ENCODE assay signal across 8 mouse cellular contexts in genomic region chr4:117926545-117927482, GRCm38 (mm10). TPM values are rescaled to one million over a fixed set of nuclear protein-coding genes. Genes with fewer than 3 reads are reported as not detected.
DNase-seq lines count a peak whose midpoint lies in the region; ATAC-seq lines count a peak whose summit lies in the region.

No protein-coding gene starts in this region.

- peak; percentile 66 to 74 for DNase-seq in frontal cortex, postnatal 36 days (ENCODE audit: low spot score in 2 of 2)
- DNase-seq in frontal cortex, postnatal 25 days (ENCODE audit: low spot score in 2 of 2): no peak
- DNase-seq in Muller cell, postnatal 12 days (ENCODE audit: inconsistent ontology term): peak; percentile 40
- no peak for DNase-seq in MN1 (ENCODE audit: low spot score)

- H3K27me3 ChIP-seq in embryonic facial prominence, embryonic 12.5 days: peaks cover 54% of the 10 kb centered on the region
- peaks cover 15% of the 10 kb centered on the region for H3K27me3 ChIP-seq in hindbrain, embryonic 16.5 days (replicated peaks; ENCODE audit: control insufficient read depth, insufficient read depth, low read length)
- H3K27me3 ChIP-seq in liver, embryonic 12.5 days (replicated peaks): peaks cover 98% of the 10 kb centered on the region
- peaks cover 19% of the 10 kb centered on the region for H3K27me3 ChIP-seq in neural tube, embryonic 14.5 days (ENCODE audit: control insufficient read depth, insufficient read depth, low read length)

- ATAC-seq in embryonic facial prominence, embryonic 12.5 days (ENCODE audit: insufficient number of reproducible peaks, insufficient read depth, low FRiP score, low TSS enrichment): peak; percentile 37; the same call in 1 of the 2 replicates
- peak; percentile 78 for ATAC-seq in hindbrain, embryonic 16.5 days
- no peak for ATAC-seq in liver, embryonic 12.5 days
- ATAC-seq in neural tube, embryonic 14.5 days (ENCODE audit: low read depth): peak; percentile 84

- H3K9ac ChIP-seq in embryonic facial prominence, embryonic 12.5 days: peak overlapping the region; percentile 46
- H3K9ac ChIP-seq in hindbrain, embryonic 16.5 days (ENCODE audit: low read depth, low read length): peak overlapping the region; percentile 73
- H3K9ac ChIP-seq in liver, embryonic 12.5 days: peak overlapping the region; percentile 52
- H3K9ac ChIP-seq in neural tube, embryonic 14.5 days (replicated peaks; ENCODE audit: low read depth, low read length): peak overlapping the region; percentile 54

- peak overlapping the region; percentile 49 for H3K4me3 ChIP-seq in embryonic facial prominence, embryonic 12.5 days
- peak overlapping the region; percentile 47 for H3K4me3 ChIP-seq in hindbrain, embryonic 16.5 days (ENCODE audit: low read length)
- peak overlapping the region; percentile 57 for H3K4me3 ChIP-seq in liver, embryonic 12.5 days
- H3K4me3 ChIP-seq in neural tube, embryonic 14.5 days (ENCODE audit: low read depth, low read length): peak overlapping the region; percentile 43

- H3K4me1 ChIP-seq in embryonic facial prominence, embryonic 12.5 days: peaks cover 29% of the 10 kb centered on the region
- H3K4me1 ChIP-seq in hindbrain, embryonic 16.5 days (ENCODE audit: control insufficient read depth, insufficient read depth, low read depth, low read length): peaks cover 20% of the 10 kb centered on the region
- H3K4me1 ChIP-seq in liver, embryonic 12.5 days: peaks cover 56% of the 10 kb centered on the region
- peaks cover 18% of the 10 kb centered on the region for H3K4me1 ChIP-seq in neural tube, embryonic 14.5 days (ENCODE audit: control insufficient read depth, insufficient read depth, low read length)

- no peaks in the 10 kb centered on the region for H3K9me3 ChIP-seq in embryonic facial prominence, embryonic 12.5 days
- no peaks in the 10 kb centered on the region for H3K9me3 ChIP-seq in hindbrain, embryonic 16.5 days (ENCODE audit: control insufficient read depth, low read length)
- H3K9me3 ChIP-seq in liver, embryonic 12.5 days (replicated peaks): no peaks in the 10 kb centered on the region; the same call in 1 of the 2 replicates
- no peaks in the 10 kb centered on the region for H3K9me3 ChIP-seq in neural tube, embryonic 14.5 days (ENCODE audit: control insufficient read depth, low read length)

- peak overlapping the region; percentile 92 for H3K4me2 ChIP-seq in embryonic facial prominence, embryonic 12.5 days (replicated peaks)
- peak overlapping the region; percentile 82 for H3K4me2 ChIP-seq in hindbrain, embryonic 16.5 days (ENCODE audit: low read length)
- H3K4me2 ChIP-seq in liver, embryonic 12.5 days: peak overlapping the region; percentile 78
- peak overlapping the region; percentile 91 for H3K4me2 ChIP-seq in neural tube, embryonic 14.5 days (ENCODE audit: low read depth, low read length)

- no peaks in the 10 kb centered on the region for H3K36me3 ChIP-seq in embryonic facial prominence, embryonic 12.5 days
- no peaks in the 10 kb centered on the region for H3K36me3 ChIP-seq in hindbrain, embryonic 16.5 days (ENCODE audit: control insufficient read depth, insufficient read depth, low read length)
- 0 out of 2 replicates have a peak, but pooled peaks cover 6% of the 10 kb centered on the region for H3K36me3 ChIP-seq in liver, embryonic 12.5 days
- H3K36me3 ChIP-seq in neural tube, embryonic 14.5 days (ENCODE audit: control insufficient read depth, insufficient read depth, low read length): no peaks in the 10 kb centered on the region

- under 1% methylated on average over 71 of the region's 71 CpGs for WGBS in embryonic facial prominence, embryonic 12.5 days
- WGBS in hindbrain, embryonic 16.5 days: 2% methylated on average over 61 of the region's 71 CpGs
- 2% methylated on average over 71 of the region's 71 CpGs for WGBS in liver, embryonic 12.5 days (ENCODE audit: insufficient replicate concordance)
- 2% methylated on average over 57 of the region's 71 CpGs for WGBS in neural tube, embryonic 14.5 days

- no peak overlapping the region for H3K27ac ChIP-seq in embryonic facial prominence, embryonic 12.5 days
- no peak overlapping the region; the same call in 1 of the 2 replicates for H3K27ac ChIP-seq in hindbrain, embryonic 16.5 days (ENCODE audit: low read depth, low read length)
- no peak overlapping the region for H3K27ac ChIP-seq in liver, embryonic 12.5 days
- peak overlapping the region; percentile 29; the same call in 1 of the 2 replicates for H3K27ac ChIP-seq in neural tube, embryonic 14.5 days (ENCODE audit: low read depth, low read length)

RNA-seq across cellular contexts. Expression of gene Artn, which starts 2.7 kb away (rescaled TPM):
- 2.4 and 3.4 TPM in 2 replicates for polyA plus RNA-seq in embryonic facial prominence, embryonic 12.5 days (2016; fragmentation: Nextera tagmentation; extraction: Ambion mirVana)
- 0.90 and 1.2 TPM in 2 replicates for polyA plus RNA-seq in hindbrain, embryonic 16.5 days (2015; fragmentation: Nextera tagmentation; extraction: Ambion mirVana)
- polyA plus RNA-seq in liver, embryonic 12.5 days (2016; fragmentation: Nextera tagmentation; extraction: Ambion mirVana): 2.8 and 3.2 TPM in 2 replicates
- 0.84 and 1.3 TPM in 2 replicates for polyA plus RNA-seq in neural tube, embryonic 14.5 days (2014; fragmentation: Nextera tagmentation; extraction: Ambion mirVana)

RNA-seq across cellular contexts. Expression of gene Ipo13, which starts 12.0 kb away (rescaled TPM):
- 50.3 and 52.6 TPM in 2 replicates for polyA plus RNA-seq in embryonic facial prominence, embryonic 12.5 days (2016; fragmentation: Nextera tagmentation; extraction: Ambion mirVana)
- polyA plus RNA-seq in hindbrain, embryonic 16.5 days (2015; fragmentation: Nextera tagmentation; extraction: Ambion mirVana): 63.1 and 76.2 TPM in 2 replicates
- polyA plus RNA-seq in liver, embryonic 12.5 days (2016; fragmentation: Nextera tagmentation; extraction: Ambion mirVana): 35.6 and 36.2 TPM in 2 replicates
- polyA plus RNA-seq in neural tube, embryonic 14.5 days (2014; fragmentation: Nextera tagmentation; extraction: Ambion mirVana): 61.7 and 65.7 TPM in 2 replicates

RNA-seq across cellular contexts. Expression of gene Dph2, which starts 35.0 kb away (rescaled TPM):
- 21.0 and 21.7 TPM in 2 replicates for polyA plus RNA-seq in embryonic facial prominence, embryonic 12.5 days (2016; fragmentation: Nextera tagmentation; extraction: Ambion mirVana)
- 21.8 and 24.0 TPM in 2 replicates for polyA plus RNA-seq in hindbrain, embryonic 16.5 days (2015; fragmentation: Nextera tagmentation; extraction: Ambion mirVana)
- 15.5 and 15.8 TPM in 2 replicates for polyA plus RNA-seq in liver, embryonic 12.5 days (2016; fragmentation: Nextera tagmentation; extraction: Ambion mirVana)
- polyA plus RNA-seq in neural tube, embryonic 14.5 days (2014; fragmentation: Nextera tagmentation; extraction: Ambion mirVana): 21.5 and 22.9 TPM in 2 replicates

RNA-seq across cellular contexts. Expression of gene Atp6v0b, which starts 39.7 kb away (rescaled TPM):
- 181 and 194 TPM in 2 replicates for polyA plus RNA-seq in embryonic facial prominence, embryonic 12.5 days (2016; fragmentation: Nextera tagmentation; extraction: Ambion mirVana)
- 631 and 701 TPM in 2 replicates for polyA plus RNA-seq in hindbrain, embryonic 16.5 days (2015; fragmentation: Nextera tagmentation; extraction: Ambion mirVana)
- 180 and 198 TPM in 2 replicates for polyA plus RNA-seq in liver, embryonic 12.5 days (2016; fragmentation: Nextera tagmentation; extraction: Ambion mirVana)
- polyA plus RNA-seq in neural tube, embryonic 14.5 days (2014; fragmentation: Nextera tagmentation; extraction: Ambion mirVana): 578 and 652 TPM in 2 replicates

RNA-seq across cellular contexts. Expression of gene B4galt2, which starts 43.5 kb away (rescaled TPM):
- polyA plus RNA-seq in embryonic facial prominence, embryonic 12.5 days (2016; fragmentation: Nextera tagmentation; extraction: Ambion mirVana): 42.8 and 43.1 TPM in 2 replicates
- 64.4 and 65.6 TPM in 2 replicates for polyA plus RNA-seq in hindbrain, embryonic 16.5 days (2015; fragmentation: Nextera tagmentation; extraction: Ambion mirVana)
- polyA plus RNA-seq in liver, embryonic 12.5 days (2016; fragmentation: Nextera tagmentation; extraction: Ambion mirVana): 5.2 and 5.7 TPM in 2 replicates
- 68.7 and 73.6 TPM in 2 replicates for polyA plus RNA-seq in neural tube, embryonic 14.5 days (2014; fragmentation: Nextera tagmentation; extraction: Ambion mirVana)

Comparison
In these comparisons a context has a peak if more than half of its experiments do, and no peak if none do; other contexts are left out.
1. DNase-seq: peak in frontal cortex, postnatal 36 days (2 of 2) and Muller cell, postnatal 12 days (single experiment); none in frontal cortex, postnatal 25 days (0 of 2) and MN1 (single experiment).
2. Peak in every context shown above with its lines, with median percentiles within 50 percentile points of each other: H3K4me2 ChIP-seq, H3K4me3 ChIP-seq and H3K9ac ChIP-seq.